Mouse (Mus musculus) thymus, adult 2 months (tissue): ENCODE measurements around the gene Abcc6.

Experiments
- CTCF ChIP-seq: fragments of 200-500 bp; IDR thresholded peaks from 2 replicates; pipeline ENCODE4 v1.5.1; 2012; ENCODE audit warnings: mild to moderate bottlenecking, control low read depth, low read length, moderate library complexity, borderline replicate concordance; ENCODE audit not compliant: control insufficient read depth, poor library complexity, insufficient read depth; ENCODE audit errors: extremely low read depth
- POLR2A ChIP-seq: fragments of 200-500 bp; IDR thresholded peaks from 2 replicates; pipeline ENCODE4 v1.6.1; 2012; ENCODE audit warnings: mild to moderate bottlenecking, low read length, control low read depth, moderate library complexity; ENCODE audit not compliant: control insufficient read depth, poor library complexity, insufficient read depth; ENCODE audit errors: extremely low read depth

DNA sequence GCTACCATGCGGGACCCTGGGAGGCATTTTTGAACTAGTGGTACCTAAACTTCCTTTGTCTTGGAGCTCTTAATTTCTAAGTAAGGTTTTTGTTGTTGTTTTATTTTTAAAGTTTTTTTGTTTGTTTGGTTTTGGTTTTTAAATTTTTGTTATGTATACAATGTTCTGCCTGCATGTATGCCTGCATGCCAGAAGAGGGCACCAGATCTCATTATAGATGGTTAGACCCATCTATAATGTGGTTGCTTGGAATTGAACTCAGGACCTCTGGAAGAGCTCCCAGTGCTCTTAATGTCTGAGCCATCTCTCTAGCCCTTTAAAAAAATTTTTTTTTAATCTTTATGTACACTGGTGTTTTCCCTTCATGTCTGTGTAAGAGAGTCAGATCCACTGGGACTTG, 100.4 kb downstream of the Abcc6 start:
- TF ChIP-seq POLR2A, result no peak
- TF ChIP-seq CTCF, result no peak
